Mouse (Mus musculus): ENCODE results near the gene 9530068E07Rik.

GRCm38 (mm10) chr11:52359686-52360470 lies 36.4 kb upstream of the 9530068E07Rik start:
- TF ChIP-seq POLR2A (IDR thresholded peaks at IDR 0.05; ENCODE audit: low read depth, low read length): no peak
- TF ChIP-seq CTCF (IDR thresholded peaks at IDR 0.05; ENCODE audit: extremely low read depth, insufficient read depth, insufficient read length, insufficient replicate concordance): no peak
